Mouse (Mus musculus): ENCODE measurements around the gene Gm7879.
A peak's percentile ranks its signal among the peaks of the same experiment; 100 is the strongest.
"Not testable (repeated sequence)": the region's sequence is repeated elsewhere in the genome, so short reads cannot be mapped to it uniquely, and the experiment has no call there.

Gene Gm7879

GRCm38 (mm10) chr5:43912844-43913243, at the start of gene Gm7879:
Gene Gm7879 (plus strand): TSS chr5:43913144.
- DNase-seq, result not testable (repeated sequence)

- no peak for DNase-seq
Observed at GRCm38 (mm10) chr5:43863642-43864041, 49.3 kb upstream of the Gm7879 start.

- DNase-seq, result no peak
Observed at GRCm38 (mm10) chr5:43865316-43865715, 47.6 kb upstream of the Gm7879 start.

- DNase-seq, result no peak
Observed at GRCm38 (mm10) chr5:43868253-43868652, 44.7 kb upstream of the Gm7879 start, which contains the start of gene Cd38. Gene Cd38 (plus strand): TSS chr5:43868553.

- DNase-seq, result peak; percentile 32
Observed at GRCm38 (mm10) chr5:43868711-43869600, 44.0 kb upstream of the Gm7879 start.

- no peak for DNase-seq
Observed at GRCm38 (mm10) chr5:43871845-43872244, 41.1 kb upstream of the Gm7879 start.

GRCm38 (mm10) chr5:43872652-43873051, 40.3 kb upstream of the Gm7879 start:
- no peak for DNase-seq

GRCm38 (mm10) chr5:43882034-43882433, 30.9 kb upstream of the Gm7879 start:
- no peak for DNase-seq

GRCm38 (mm10) chr5:43885060-43885820, 27.7 kb upstream of the Gm7879 start:
- no peak for DNase-seq

GRCm38 (mm10) chr5:43892386-43892785, 20.6 kb upstream of the Gm7879 start:
- DNase-seq, result peak; percentile 11

- peak; percentile 16 for DNase-seq
Observed at GRCm38 (mm10) chr5:43894113-43894512, 18.8 kb upstream of the Gm7879 start.

GRCm38 (mm10) chr5:43895931-43896330, 17.0 kb upstream of the Gm7879 start:
- no peak for DNase-seq

GRCm38 (mm10) chr5:43904685-43905084, 8.3 kb upstream of the Gm7879 start:
- no peak for DNase-seq

GRCm38 (mm10) chr5:43909213-43909612, 3.7 kb upstream of the Gm7879 start:
- DNase-seq, result no peak

GRCm38 (mm10) chr5:43910006-43910405, 2.9 kb upstream of the Gm7879 start:
- DNase-seq, result no peak

GRCm38 (mm10) chr5:43915261-43915886, 2.4 kb downstream of the Gm7879 start:
- no peak for DNase-seq

- DNase-seq, result no peak
Observed at GRCm38 (mm10) chr5:43921877-43922276, 8.9 kb downstream of the Gm7879 start.

GRCm38 (mm10) chr5:43923933-43924332, 11.0 kb downstream of the Gm7879 start:
- peak; percentile 31 for DNase-seq

- no peak for DNase-seq
Observed at GRCm38 (mm10) chr5:43927729-43928128, 14.8 kb downstream of the Gm7879 start.

GRCm38 (mm10) chr5:43933269-43933668, 20.3 kb downstream of the Gm7879 start:
- DNase-seq, result no peak

- no peak for DNase-seq
Observed at GRCm38 (mm10) chr5:43947330-43947977, 34.5 kb downstream of the Gm7879 start.

- no peak for DNase-seq
Observed at GRCm38 (mm10) chr5:43948111-43948743, 35.3 kb downstream of the Gm7879 start.

All from cerebellum, adult 9-10 months (tissue).